Mouse (Mus musculus) megakaryocyte, embryonic 14.5 days (primary cell): Measurements from ENCODE around the gene Adgrl1. TPM values are rescaled to one million over a fixed set of nuclear protein-coding genes. Genes with fewer than 3 reads are reported as not detected.

Source experiments
- H3K27me3 ChIP-seq: replicated peaks from 2 replicates; pipeline ENCODE3; 2012; ENCODE audit warnings: inconsistent platforms
- H3K36me3 ChIP-seq: replicated peaks from 2 replicates; pipeline ENCODE3; 2012; ENCODE audit warnings: low read length, inconsistent platforms, mixed read lengths
- H3K4me1 ChIP-seq: 2 replicates; pipeline ENCODE4 v1.6.1; 2012; ENCODE audit warnings: inconsistent platforms
- H3K4me3 ChIP-seq: replicated peaks from 2 replicates; pipeline ENCODE3; 2012; ENCODE audit warnings: moderate library complexity, mild to moderate bottlenecking, inconsistent platforms
- H3K9me3 ChIP-seq: 2 replicates; pipeline ENCODE4 v1.6.1; 2012; ENCODE audit warnings: inconsistent platforms
- FLI1 ChIP-seq: IDR thresholded peaks from 2 replicates; pipeline ENCODE4 v1.6.1; 2012; ENCODE audit warnings: low read length, inconsistent platforms, mixed read lengths
- GATA1 ChIP-seq: IDR thresholded peaks from 3 replicates; pipeline ENCODE4 v1.6.1; 2012; ENCODE audit warnings: mixed read lengths, low read length, inconsistent platforms, borderline replicate concordance
- polyA plus RNA-seq: library from polyadenylated mRNA; stranded (reverse); fragments of >175 nt; gene quantifications from 2 replicates; pipeline ENCODE4 v1.2.3, GENCODE M21; 2012; ENCODE audit warnings: low replicate concordance; ENCODE audit not compliant: insufficient read depth

The Adgrl1 gene
- polyA plus RNA-seq, 1 experiment, result 6.8 TPM

DNA sequence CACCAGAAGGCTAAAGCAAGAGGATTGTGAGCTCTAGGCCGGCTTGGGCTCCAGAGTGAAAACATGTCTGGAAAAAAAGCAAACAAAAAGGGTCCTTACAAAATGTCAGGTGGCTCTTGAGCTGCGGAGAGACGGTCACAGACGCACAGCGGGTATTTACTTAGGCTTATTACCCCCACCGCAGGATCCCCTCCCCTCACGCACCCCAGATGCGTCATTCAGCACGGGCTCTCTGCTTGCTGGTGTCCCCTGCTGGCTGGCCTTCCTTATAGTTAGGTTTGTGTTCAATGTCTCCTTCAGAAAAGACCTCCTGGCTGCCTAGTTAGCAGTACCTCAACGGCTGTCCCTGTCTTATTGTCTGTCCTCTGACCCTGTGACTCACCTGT is 23.1 kb upstream of the Adgrl1 start:
- Histone ChIP-seq H3K27me3 (peaks cover 63% of the 10 kb centered on the region), H3K4me3 (no peak overlapping the region), H3K36me3 (no peaks in the 10 kb centered on the region), H3K9me3 (peaks cover 17% of the 10 kb centered on the region), H3K4me1 (peaks cover 42% of the 10 kb centered on the region)
- TF ChIP-seq GATA1, result no peak
- no peak for TF ChIP-seq FLI1

- TF ChIP-seq FLI1 (no peak), GATA1 (no peak)
- Histone ChIP-seq H3K9me3 (no peaks in the 10 kb centered on the region; the same call in 1 of the 2 replicates), H3K36me3 (no peaks in the 10 kb centered on the region), H3K27me3 (peaks cover 56% of the 10 kb centered on the region), H3K4me1 (peaks cover 1% of the 10 kb centered on the region; the same call in 1 of the 2 replicates), H3K4me3 (no peak overlapping the region)
These were observed 11.5 kb upstream of the Adgrl1 start for GRCm38 (mm10) chr8:83888409-83888808.

- Histone ChIP-seq H3K36me3 (no peaks in the 10 kb centered on the region), H3K27me3 (peaks cover 69% of the 10 kb centered on the region), H3K9me3 (peaks cover 5% of the 10 kb centered on the region), H3K4me1 (peaks cover 29% of the 10 kb centered on the region), H3K4me3 (no peak overlapping the region)
- TF ChIP-seq FLI1, result no peak
- TF ChIP-seq GATA1, result no peak
These were observed 7.8 kb upstream of the Adgrl1 start for GRCm38 (mm10) chr8:83892061-83892460.

DNA sequence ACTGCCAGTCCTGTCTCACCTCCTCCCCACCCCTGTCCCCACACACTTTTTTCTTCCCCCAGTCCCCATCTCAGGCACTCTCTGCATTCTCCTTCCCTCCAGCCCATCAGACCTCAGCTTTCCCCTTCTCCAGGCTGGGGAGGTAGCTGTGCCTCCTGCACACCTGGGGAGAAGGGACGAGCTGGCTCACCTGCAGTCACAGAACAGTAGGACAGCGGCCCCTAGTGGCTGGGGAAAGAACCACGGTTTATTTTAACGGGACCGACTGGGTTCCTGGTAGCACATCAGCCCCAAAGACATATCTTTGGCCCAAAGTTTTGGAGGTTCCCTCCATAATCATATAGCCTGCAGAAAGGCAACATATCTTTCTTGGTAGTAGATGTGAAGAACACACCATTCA is 6.0 kb upstream of the Adgrl1 start:
- no peaks in the 10 kb centered on the region for H3K36me3 ChIP-seq
- no peak for TF ChIP-seq GATA1
- no peak for TF ChIP-seq FLI1
- H3K9me3 ChIP-seq, result peaks cover 5% of the 10 kb centered on the region
- H3K27me3 ChIP-seq, result peaks cover 84% of the 10 kb centered on the region
- H3K4me1 ChIP-seq, result peaks cover 40% of the 10 kb centered on the region
- H3K4me3 ChIP-seq, result no peak overlapping the region

DNA sequence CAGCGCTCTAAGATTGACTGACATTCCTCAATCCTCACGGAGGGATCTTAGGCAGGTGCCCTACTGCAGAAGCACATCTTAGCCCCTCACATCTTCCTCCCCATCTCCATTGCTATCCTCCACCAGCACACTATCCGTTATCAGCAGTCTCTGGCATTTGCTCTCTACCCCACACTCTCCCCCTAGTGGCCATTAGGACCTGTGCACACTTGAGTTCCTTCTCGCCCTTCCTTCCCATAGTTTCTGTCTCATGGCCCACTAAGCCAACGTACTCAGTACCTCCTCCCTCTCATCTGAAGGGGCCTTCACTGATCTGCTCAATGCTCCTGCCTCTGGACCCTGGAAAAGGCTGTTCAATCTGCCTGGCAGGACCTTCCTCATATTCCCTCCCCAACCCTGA is 4.0 kb upstream of the Adgrl1 start:
- Histone ChIP-seq H3K4me3 (peak overlapping the region; percentile 76), H3K27me3 (peaks cover 85% of the 10 kb centered on the region), H3K9me3 (peaks cover 5% of the 10 kb centered on the region), H3K36me3 (no peaks in the 10 kb centered on the region), H3K4me1 (peaks cover 52% of the 10 kb centered on the region)
- no peak for TF ChIP-seq GATA1
- no peak for TF ChIP-seq FLI1

DNA sequence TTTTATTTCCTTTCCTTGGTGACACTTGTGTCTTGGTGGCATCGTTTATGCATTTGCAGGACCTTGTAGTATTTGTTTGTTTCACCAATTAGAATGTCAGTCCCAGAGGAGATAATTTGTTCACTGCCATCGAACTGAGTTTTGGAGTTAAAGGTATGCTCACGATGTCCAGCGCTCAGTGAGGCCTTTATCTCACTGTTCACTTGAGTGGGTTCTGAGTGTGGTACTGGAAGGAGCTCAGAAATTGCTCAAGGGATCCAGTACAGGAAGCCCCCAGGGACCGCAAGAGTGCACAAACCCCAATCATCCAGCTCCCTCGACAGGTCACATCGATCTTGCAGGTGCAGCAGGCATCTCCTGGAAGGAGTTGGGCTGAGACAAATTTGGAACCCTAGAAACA is 3.4 kb upstream of the Adgrl1 start:
- Histone ChIP-seq H3K4me1 (peaks cover 58% of the 10 kb centered on the region), H3K4me3 (no peak overlapping the region), H3K36me3 (no peaks in the 10 kb centered on the region), H3K27me3 (peaks cover 87% of the 10 kb centered on the region), H3K9me3 (peaks cover 5% of the 10 kb centered on the region)
- TF ChIP-seq GATA1, result no peak
- no peak for TF ChIP-seq FLI1

DNA sequence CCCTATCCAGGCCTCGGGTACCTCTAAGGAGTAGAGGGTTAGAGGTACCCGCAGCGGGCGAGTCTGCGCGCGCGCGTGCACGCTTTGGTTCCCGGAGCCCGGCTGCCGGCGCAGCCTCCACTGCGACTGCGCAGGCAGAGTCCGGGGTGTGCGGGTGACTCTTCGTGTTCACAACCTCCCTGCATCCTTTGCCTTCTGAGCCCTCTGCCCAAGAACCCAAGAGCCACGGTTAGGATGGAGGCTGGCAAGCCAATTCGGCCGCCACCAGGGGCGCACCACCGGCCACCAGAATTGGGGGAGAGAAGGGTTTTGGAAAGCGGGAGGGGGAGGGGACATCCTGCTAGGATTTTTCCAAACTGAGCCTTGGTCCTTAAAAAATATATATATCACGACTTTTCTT is 2.7 kb upstream of the Adgrl1 start:
- peak overlapping the region; percentile 43 for H3K4me3 ChIP-seq
- H3K9me3 ChIP-seq, result peaks cover 5% of the 10 kb centered on the region
- H3K27me3 ChIP-seq, result peaks cover 87% of the 10 kb centered on the region
- H3K36me3 ChIP-seq, result no peaks in the 10 kb centered on the region
- peaks cover 65% of the 10 kb centered on the region for H3K4me1 ChIP-seq
- TF ChIP-seq GATA1, result no peak
- TF ChIP-seq FLI1, result no peak

GRCm38 (mm10) chr8:83898456-83898855 is 1.4 kb upstream of the Adgrl1 start:
- Histone ChIP-seq H3K9me3 (peaks cover 5% of the 10 kb centered on the region), H3K4me3 (no peak overlapping the region), H3K36me3 (no peaks in the 10 kb centered on the region), H3K27me3 (peaks cover 84% of the 10 kb centered on the region), H3K4me1 (peaks cover 76% of the 10 kb centered on the region)
- TF ChIP-seq FLI1 (no peak), GATA1 (no peak)

DNA sequence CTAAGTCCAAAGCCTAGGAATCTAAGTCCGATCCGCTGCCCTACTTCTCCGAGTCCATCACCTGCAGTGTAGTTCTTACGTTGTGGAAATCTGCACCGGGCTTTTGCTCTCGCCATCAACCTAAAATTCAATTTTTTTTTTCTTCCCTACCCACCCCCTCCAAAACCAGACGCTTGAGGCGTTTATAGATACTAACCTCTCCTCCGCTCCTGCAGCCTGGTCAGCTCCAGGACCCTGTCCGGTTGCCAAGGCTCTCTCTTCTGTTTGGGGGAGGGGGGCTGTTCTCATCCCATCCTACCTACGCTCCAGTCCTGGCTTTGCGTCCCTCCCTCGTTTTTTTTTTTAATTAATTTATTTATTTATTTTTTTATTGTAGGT is 931 bp upstream of the Adgrl1 start:
- H3K27me3 ChIP-seq, result peaks cover 84% of the 10 kb centered on the region
- peaks cover 5% of the 10 kb centered on the region for H3K9me3 ChIP-seq
- peak overlapping the region; percentile 92 for H3K4me3 ChIP-seq
- no peaks in the 10 kb centered on the region for H3K36me3 ChIP-seq
- TF ChIP-seq GATA1, result no peak
- no peak for TF ChIP-seq FLI1
- H3K4me1 ChIP-seq, result peaks cover 76% of the 10 kb centered on the region

DNA sequence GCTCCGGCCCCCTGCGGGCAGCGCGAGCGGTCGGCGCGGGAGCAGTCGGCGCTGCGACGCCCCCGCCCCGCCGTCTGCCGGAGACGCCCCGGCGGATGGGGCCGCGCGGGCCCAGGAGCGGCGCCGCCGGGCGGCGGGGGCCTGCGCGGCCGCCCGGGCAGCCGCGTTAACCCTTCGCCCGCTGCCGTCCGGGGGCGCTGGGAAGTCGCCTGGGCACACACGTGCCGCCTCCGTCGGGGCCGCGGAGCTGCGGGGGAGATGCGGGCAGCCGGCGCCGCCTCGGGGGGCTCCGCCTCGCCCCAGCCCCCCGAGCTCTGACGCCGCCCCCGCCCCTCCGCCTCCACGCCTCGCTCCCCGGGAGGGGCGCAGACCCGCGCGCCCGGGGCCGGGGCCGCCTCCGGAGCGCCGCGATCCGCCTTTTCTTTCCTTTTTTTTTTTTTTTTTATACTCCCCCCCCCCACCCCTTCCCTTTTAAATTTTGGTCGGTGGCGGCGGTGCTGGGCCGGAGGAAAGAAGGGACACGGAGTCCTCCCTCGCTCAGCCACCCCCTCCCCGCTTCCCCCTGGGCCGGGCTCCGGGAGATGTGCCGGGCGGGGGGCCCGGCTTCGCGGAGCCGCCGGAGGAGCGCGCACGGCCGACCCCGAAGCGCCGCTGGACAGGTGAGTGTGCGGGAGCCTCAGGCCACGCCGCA is 506 bp downstream of the Adgrl1 start:
- TF ChIP-seq FLI1, result no peak
- no peak for TF ChIP-seq GATA1
- peaks cover 72% of the 10 kb centered on the region for H3K27me3 ChIP-seq
- H3K4me3 ChIP-seq, result peak overlapping the region; percentile 92
- H3K4me1 ChIP-seq, result peaks cover 83% of the 10 kb centered on the region
- H3K9me3 ChIP-seq, result no peaks in the 10 kb centered on the region
- H3K36me3 ChIP-seq, result no peaks in the 10 kb centered on the region

- peaks cover 83% of the 10 kb centered on the region for H3K4me1 ChIP-seq
- peaks cover 68% of the 10 kb centered on the region for H3K27me3 ChIP-seq
- no peaks in the 10 kb centered on the region for H3K9me3 ChIP-seq
- H3K4me3 ChIP-seq, result peak overlapping the region; percentile 92
- TF ChIP-seq GATA1, result no peak
- no peak for TF ChIP-seq FLI1
- H3K36me3 ChIP-seq, result no peaks in the 10 kb centered on the region
These were observed 1.0 kb downstream of the Adgrl1 start for GRCm38 (mm10) chr8:83900957-83901270.
